Mouse (Mus musculus): ENCODE measurements around the gene Spty2d1.

DNA sequence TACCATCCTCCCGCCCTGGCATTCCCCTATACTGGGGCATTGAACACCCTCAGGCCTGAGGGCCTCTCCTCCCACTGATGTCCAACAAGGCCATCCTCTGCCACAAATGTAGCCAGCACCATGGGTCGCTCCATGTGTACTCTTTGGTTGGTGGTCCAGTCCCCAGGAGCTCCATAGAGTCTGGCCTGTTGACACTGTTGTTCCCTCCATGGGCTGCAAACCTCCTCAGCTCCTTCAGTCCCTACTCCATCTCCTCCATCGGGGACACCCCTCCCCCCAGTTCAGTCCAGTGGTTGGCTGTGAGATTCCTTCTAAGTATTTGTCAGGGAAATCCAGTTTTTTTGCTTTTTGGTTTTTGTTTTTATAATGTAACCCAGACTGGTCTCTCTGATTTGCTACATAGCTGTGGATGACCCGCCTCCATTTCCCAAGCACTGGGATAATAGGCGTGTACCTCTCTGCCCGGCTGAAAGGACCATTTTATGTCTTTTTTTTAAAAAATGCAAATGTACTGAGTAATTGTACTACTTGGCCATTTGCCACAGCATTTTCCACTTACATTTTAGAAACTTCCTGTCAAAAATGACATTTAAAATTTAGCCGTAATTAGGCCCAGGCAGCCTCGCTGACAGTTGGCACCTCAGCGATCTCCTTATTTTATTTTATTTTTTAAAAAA is 22.4 kb upstream of the Spty2d1 start:
- TF ChIP-seq CTCF (IDR thresholded peaks at IDR 0.05; ENCODE audit: low read depth) (no peak), EP300 (optimal IDR thresholded peaks at IDR 0.05) (no peak)

All from stomach, postnatal 0 days (tissue).